Mouse (Mus musculus) embryonic facial prominence, embryonic 11.5 days (tissue): ENCODE data around the gene Fdxacb1. TPM values are rescaled to one million over a fixed set of nuclear protein-coding genes. Genes with fewer than 3 reads are reported as not detected.

ENCODE experiments used
- ATAC-seq: fragments of 200-750 bp; cut with Nextera tagmentation; replicated peaks from 2 replicates; pipeline ENCODE4 v1.8.0; 2017; ENCODE audit warnings: low read depth; ENCODE audit not compliant: insufficient number of reproducible peaks, low FRiP score, low TSS enrichment
- DNase-seq: peaks from one replicate; pipeline ENCODE4 v3.0.0-alpha.2; 2015; ENCODE audit warnings: low spot score
- H3K27ac ChIP-seq: fragments of 300-500 bp; sonication (generic); replicated peaks from 2 replicates; pipeline ENCODE4 v1.5.1; 2014; ENCODE audit warnings: mild to moderate bottlenecking, low read depth, low read length, control low read depth
- H3K27me3 ChIP-seq: fragments of 300-500 bp; sonication (generic); 2 replicates; pipeline ENCODE4 v1.6.1; 2014; ENCODE audit warnings: mild to moderate bottlenecking, low read length, moderate library complexity, mixed read lengths; ENCODE audit not compliant: control insufficient read depth, insufficient read depth
- H3K36me3 ChIP-seq: fragments of 300-500 bp; sonication (generic); replicated peaks from 2 replicates; pipeline ENCODE4 v1.6.1; 2014; ENCODE audit warnings: low read depth, mild to moderate bottlenecking, low read length, moderate library complexity, mixed read lengths; ENCODE audit not compliant: control insufficient read depth, insufficient read depth
- H3K4me1 ChIP-seq: fragments of 300-500 bp; sonication (generic); 2 replicates; pipeline ENCODE4 v1.6.1; 2014; ENCODE audit warnings: low read length, mixed read lengths; ENCODE audit not compliant: control insufficient read depth, insufficient read depth
- H3K4me2 ChIP-seq: fragments of 300-500 bp; sonication (generic); 2 replicates; pipeline ENCODE4 v1.6.1; 2014; ENCODE audit warnings: low read depth, mild to moderate bottlenecking, control low read depth, low read length, moderate library complexity
- H3K4me3 ChIP-seq: fragments of 300-500 bp; sonication (generic); 2 replicates; pipeline ENCODE4 v1.5.1; 2014; ENCODE audit warnings: low read depth, low read length, control low read depth
- H3K9ac ChIP-seq: fragments of 300-500 bp; sonication (generic); replicated peaks from 2 replicates; pipeline ENCODE4 v1.6.1; 2014; ENCODE audit warnings: mild to moderate bottlenecking, control low read depth, low read length
- H3K9me3 ChIP-seq: fragments of 300-500 bp; sonication (generic); replicated peaks from 2 replicates; pipeline ENCODE4 v1.6.1; 2016; ENCODE audit warnings: mild to moderate bottlenecking, low read length, inconsistent platforms, mixed read lengths; ENCODE audit not compliant: control insufficient read depth
- WGBS: fragments of 180-500 bp; shearing (Covaris S2); extraction: QIAGEN DNeasy Blood & Tissue Kit; methylation state at CpG from one replicate; pipeline ENCODE4 v1.1.7; 2014; 5-methylcytosine and 5-hydroxymethylcytosine counted together
- polyA plus RNA-seq: library from polyadenylated mRNA; unstranded; fragments of >200 nt; fragmentation: Nextera tagmentation; extraction: Ambion mirVana; gene quantifications from 2 replicates; pipeline ENCODE4 v1.2.1, GENCODE M21; 2014

The Fdxacb1 gene
- polyA plus RNA-seq, 1 experiment from 2014 or later: 14.3 TPM

- H3K36me3 ChIP-seq: no peaks in the 10 kb centered on the region
- H3K4me2 ChIP-seq: no peak within 1 kb of the TSS; the same call in 1 of the 2 replicates
- 65% methylated on average over 14 of the region's 14 CpGs for WGBS
- no peak within 1 kb of the TSS for H3K4me3 ChIP-seq
- H3K27ac ChIP-seq: no peak within 1 kb of the TSS
- H3K27me3 ChIP-seq: 0 out of 2 replicates have a peak, but pooled peaks cover under 1% of the 10 kb centered on the region
- no peaks in the 10 kb centered on the region for H3K4me1 ChIP-seq
- DNase-seq (no peak), ATAC-seq (no peak)
- no peak within 1 kb of the TSS for H3K9ac ChIP-seq
- H3K9me3 ChIP-seq: no peaks in the 10 kb centered on the region
Observed at GRCm38 (mm10) chr9:50752054-50752602, 15.9 kb upstream of the Fdxacb1 start, which contains the start of gene Hspb2. Gene Hspb2, minus strand, starts transcription at chr9:50752354.

GRCm38 (mm10) chr9:50752784-50753615 is 15.0 kb upstream of the Fdxacb1 start:
- Histone ChIP-seq H3K4me2 (no peak overlapping the region), H3K4me3 (no peak overlapping the region), H3K4me1 (no peaks in the 10 kb centered on the region), H3K36me3 (no peaks in the 10 kb centered on the region), H3K27ac (no peak overlapping the region), H3K27me3 (no peaks in the 10 kb centered on the region), H3K9me3 (no peaks in the 10 kb centered on the region), H3K9ac (no peak overlapping the region)
- no peak for DNase-seq
- no peak for ATAC-seq
- 66% methylated on average over 17 of the region's 17 CpGs for WGBS

GRCm38 (mm10) chr9:50753947-50754346 is 14.1 kb upstream of the Fdxacb1 start:
- WGBS: 67% methylated on average over 7 of the region's 7 CpGs
- H3K4me2 ChIP-seq: no peak overlapping the region
- DNase-seq: no peak
- no peaks in the 10 kb centered on the region for H3K4me1 ChIP-seq
- H3K27me3 ChIP-seq: no peaks in the 10 kb centered on the region
- H3K9me3 ChIP-seq: no peaks in the 10 kb centered on the region
- no peak overlapping the region for H3K27ac ChIP-seq
- H3K36me3 ChIP-seq: no peaks in the 10 kb centered on the region
- ATAC-seq: no peak
- no peak overlapping the region for H3K4me3 ChIP-seq
- no peak overlapping the region for H3K9ac ChIP-seq

GRCm38 (mm10) chr9:50756711-50757110 is 11.3 kb upstream of the Fdxacb1 start:
- no peak for DNase-seq
- WGBS: 52% methylated on average over 5 of the region's 5 CpGs

GRCm38 (mm10) chr9:50761520-50762243 is 6.4 kb upstream of the Fdxacb1 start:
- ATAC-seq (no peak), DNase-seq (no peak)
- Histone ChIP-seq H3K9ac (no peak overlapping the region), H3K4me2 (no peak overlapping the region), H3K4me3 (no peak overlapping the region), H3K27ac (no peak overlapping the region), H3K27me3 (no peaks in the 10 kb centered on the region), H3K9me3 (no peaks in the 10 kb centered on the region), H3K36me3 (no peaks in the 10 kb centered on the region), H3K4me1 (no peaks in the 10 kb centered on the region)
- 67% methylated on average over 6 of the region's 6 CpGs for WGBS

More at GRCm38 (mm10) chr9:50756711-50757110, 11.3 kb upstream of the Fdxacb1 start:
- Histone ChIP-seq H3K9me3 (no peaks in the 10 kb centered on the region), H3K27me3 (no peaks in the 10 kb centered on the region), H3K4me1 (no peaks in the 10 kb centered on the region), H3K4me3 (no peak overlapping the region), H3K4me2 (no peak overlapping the region), H3K27ac (no peak overlapping the region), H3K9ac (no peak overlapping the region), H3K36me3 (no peaks in the 10 kb centered on the region)
- no peak for ATAC-seq

- Histone ChIP-seq H3K4me1 (no peaks in the 10 kb centered on the region), H3K4me3 (no peak overlapping the region), H3K9me3 (no peaks in the 10 kb centered on the region), H3K4me2 (no peak overlapping the region), H3K27me3 (no peaks in the 10 kb centered on the region), H3K27ac (no peak overlapping the region), H3K36me3 (no peaks in the 10 kb centered on the region), H3K9ac (no peak overlapping the region)
- no peak for ATAC-seq
- 60% methylated on average over 1 of the region's 1 CpGs for WGBS
- DNase-seq: peak; percentile 59
Observed at GRCm38 (mm10) chr9:50763331-50763730, 4.7 kb upstream of the Fdxacb1 start.

- H3K4me1 ChIP-seq: no peaks in the 10 kb centered on the region
- no peaks in the 10 kb centered on the region for H3K9me3 ChIP-seq
- no peaks in the 10 kb centered on the region for H3K36me3 ChIP-seq
- DNase-seq (no peak), ATAC-seq (no peak; the same call in 1 of the 2 replicates)
- H3K27ac ChIP-seq: no peak overlapping the region
- peak overlapping the region; percentile 69 for H3K9ac ChIP-seq
- no peaks in the 10 kb centered on the region for H3K27me3 ChIP-seq
- peak overlapping the region; percentile 62 for H3K4me2 ChIP-seq
- 7% methylated on average over 17 of the region's 17 CpGs for WGBS
- H3K4me3 ChIP-seq: peak overlapping the region; percentile 52
Observed at GRCm38 (mm10) chr9:50767531-50768106, 417 bp upstream of the Fdxacb1 start.
